Mouse (Mus musculus) hindbrain, embryonic 12.5 days (tissue): ENCODE measurements around the gene Ptprn2. TPM values are rescaled to one million over a fixed set of nuclear protein-coding genes. Genes with fewer than 3 reads are reported as not detected.

Experiments
- ATAC-seq: fragments of 200-750 bp; cut with Nextera tagmentation; 2 replicates; pipeline ENCODE4 v1.8.0; 2017; ENCODE audit warnings: moderate TSS enrichment; ENCODE audit not compliant: low FRiP score
- H3K27ac ChIP-seq: fragments of 300-500 bp; sonication (generic); 2 replicates; pipeline ENCODE4 v1.5.1; 2016; ENCODE audit warnings: mild to moderate bottlenecking
- H3K27me3 ChIP-seq: fragments of 300-500 bp; sonication (generic); 2 replicates; pipeline ENCODE4 v1.6.1; 2016; ENCODE audit warnings: mild to moderate bottlenecking
- H3K36me3 ChIP-seq: fragments of 300-500 bp; sonication (generic); 2 replicates; pipeline ENCODE4 v1.6.1; 2016; ENCODE audit warnings: mild to moderate bottlenecking
- H3K4me1 ChIP-seq: fragments of 300-500 bp; sonication (generic); 2 replicates; pipeline ENCODE4 v1.6.1; 2016
- H3K4me2 ChIP-seq: fragments of 300-500 bp; sonication (generic); replicated peaks from 2 replicates; pipeline ENCODE4 v1.6.1; 2016; ENCODE audit warnings: mild to moderate bottlenecking
- H3K4me3 ChIP-seq: fragments of 300-500 bp; sonication (generic); 2 replicates; pipeline ENCODE4 v1.5.1; 2016; ENCODE audit warnings: mild to moderate bottlenecking
- H3K9ac ChIP-seq: fragments of 300-500 bp; sonication (generic); 2 replicates; pipeline ENCODE4 v1.6.1; 2016; ENCODE audit warnings: mild to moderate bottlenecking, moderate library complexity
- H3K9me3 ChIP-seq: fragments of 300-500 bp; sonication (generic); replicated peaks from 2 replicates; pipeline ENCODE4 v1.6.1; 2016; ENCODE audit warnings: mild to moderate bottlenecking
- WGBS: fragments of 180-500 bp; shearing (Covaris S2); methylation state at CpG from one replicate; pipeline ENCODE4 v1.1.7; 2016; 5-methylcytosine and 5-hydroxymethylcytosine counted together
- polyA plus RNA-seq: library from polyadenylated mRNA; unstranded; fragments of >200 nt; fragmentation: Nextera tagmentation; extraction: Ambion mirVana; gene quantifications from 2 replicates; pipeline ENCODE4 v1.2.1, GENCODE M21; 2016

Gene Ptprn2
- polyA plus RNA-seq, 1 experiment from 2014 or later, result 7.5 TPM

GRCm38 (mm10) chr12:116597670-116598069 is 112.2 kb downstream of the Ptprn2 start:
- Histone ChIP-seq H3K4me1 (peaks cover 21% of the 10 kb centered on the region), H3K36me3 (no peaks in the 10 kb centered on the region), H3K9ac (no peak overlapping the region), H3K4me2 (no peak overlapping the region), H3K9me3 (no peaks in the 10 kb centered on the region), H3K4me3 (no peak overlapping the region), H3K27me3 (no peaks in the 10 kb centered on the region), H3K27ac (no peak overlapping the region)
- WGBS, result 68% methylated on average over 5 of the region's 5 CpGs
- ATAC-seq, result peak; percentile 20; the same call in 1 of the 2 replicates

- no peak overlapping the region for H3K4me2 ChIP-seq
- H3K9ac ChIP-seq, result no peak overlapping the region
- peaks cover 21% of the 10 kb centered on the region for H3K4me1 ChIP-seq
- H3K27me3 ChIP-seq, result no peaks in the 10 kb centered on the region
- H3K9me3 ChIP-seq, result no peaks in the 10 kb centered on the region
- ATAC-seq, result no peak
- no peaks in the 10 kb centered on the region for H3K36me3 ChIP-seq
- no peak overlapping the region for H3K4me3 ChIP-seq
- WGBS, result 61% methylated on average over 8 of the region's 8 CpGs
- H3K27ac ChIP-seq, result no peak overlapping the region
Measured at GRCm38 (mm10) chr12:116598123-116599005, 112.8 kb downstream of the Ptprn2 start.

- Histone ChIP-seq H3K27ac (peak overlapping the region; percentile 67), H3K4me1 (peaks cover 21% of the 10 kb centered on the region), H3K4me2 (0 out of 2 replicates have a peak overlapping the region, but pooled peaks have one; percentile 6), H3K36me3 (no peaks in the 10 kb centered on the region), H3K9me3 (no peaks in the 10 kb centered on the region), H3K27me3 (no peaks in the 10 kb centered on the region), H3K9ac (no peak overlapping the region), H3K4me3 (no peak overlapping the region)
- peak; percentile 76 for ATAC-seq
- 68% methylated on average over 1 of the region's 1 CpGs for WGBS
Measured at GRCm38 (mm10) chr12:116599537-116599936, 114.0 kb downstream of the Ptprn2 start.

- H3K4me1 ChIP-seq, result peaks cover 21% of the 10 kb centered on the region
- WGBS, result 53% methylated on average over 6 of the region's 6 CpGs
- peak; percentile 76 for ATAC-seq
Measured at GRCm38 (mm10) chr12:116600054-116600453, 114.5 kb downstream of the Ptprn2 start.

GRCm38 (mm10) chr12:116601395-116601794 is 115.9 kb downstream of the Ptprn2 start:
- ATAC-seq, result no peak
- H3K4me2 ChIP-seq, result no peak overlapping the region
- H3K9ac ChIP-seq, result no peak overlapping the region
- H3K27ac ChIP-seq, result no peak overlapping the region
- peaks cover 21% of the 10 kb centered on the region for H3K4me1 ChIP-seq
- no peaks in the 10 kb centered on the region for H3K27me3 ChIP-seq
- no peak overlapping the region for H3K4me3 ChIP-seq
- H3K36me3 ChIP-seq, result no peaks in the 10 kb centered on the region
- WGBS, result 95% methylated on average over 3 of the region's 3 CpGs
- no peaks in the 10 kb centered on the region for H3K9me3 ChIP-seq

More at GRCm38 (mm10) chr12:116600054-116600453, 114.5 kb downstream of the Ptprn2 start:
- no peak overlapping the region for H3K4me2 ChIP-seq
- no peaks in the 10 kb centered on the region for H3K36me3 ChIP-seq
- H3K9me3 ChIP-seq, result no peaks in the 10 kb centered on the region
- H3K9ac ChIP-seq, result no peak overlapping the region
- no peak overlapping the region for H3K4me3 ChIP-seq
- peak overlapping the region; percentile 67 for H3K27ac ChIP-seq
- H3K27me3 ChIP-seq, result no peaks in the 10 kb centered on the region

- no peaks in the 10 kb centered on the region for H3K9me3 ChIP-seq
- H3K27me3 ChIP-seq, result no peaks in the 10 kb centered on the region
- ATAC-seq, result no peak
- H3K4me1 ChIP-seq, result peaks cover 21% of the 10 kb centered on the region
- whole genome bisulfite sequencing, result 80% methylated on average over 5 of the region's 5 CpGs
- no peak overlapping the region for H3K27ac ChIP-seq
- H3K36me3 ChIP-seq, result no peaks in the 10 kb centered on the region
- H3K4me2 ChIP-seq, result no peak overlapping the region
- no peak overlapping the region for H3K4me3 ChIP-seq
- H3K9ac ChIP-seq, result no peak overlapping the region
Measured at GRCm38 (mm10) chr12:116601921-116602320, 116.4 kb downstream of the Ptprn2 start.

- no peak overlapping the region for H3K4me3 ChIP-seq
- no peaks in the 10 kb centered on the region for H3K9me3 ChIP-seq
- no peaks in the 10 kb centered on the region for H3K27me3 ChIP-seq
- no peak for ATAC-seq
- H3K9ac ChIP-seq, result no peak overlapping the region
- no peak overlapping the region for H3K4me2 ChIP-seq
- no peak overlapping the region for H3K27ac ChIP-seq
- 83% methylated on average over 6 of the region's 6 CpGs for WGBS
- no peaks in the 10 kb centered on the region for H3K4me1 ChIP-seq
- no peaks in the 10 kb centered on the region for H3K36me3 ChIP-seq
Measured at GRCm38 (mm10) chr12:116608598-116608997, 123.1 kb downstream of the Ptprn2 start.

- Histone ChIP-seq H3K27ac (no peak overlapping the region), H3K9ac (no peak overlapping the region), H3K4me3 (no peak overlapping the region), H3K4me1 (no peaks in the 10 kb centered on the region), H3K27me3 (no peaks in the 10 kb centered on the region), H3K9me3 (no peaks in the 10 kb centered on the region), H3K36me3 (no peaks in the 10 kb centered on the region), H3K4me2 (no peak overlapping the region)
- ATAC-seq, result peak; percentile 50
- 40% methylated on average over 5 of the region's 5 CpGs for WGBS
Measured at GRCm38 (mm10) chr12:116619868-116620267, 134.3 kb downstream of the Ptprn2 start.

- WGBS, result 73% methylated on average over 3 of the region's 3 CpGs
- peak; percentile 43; the same call in 1 of the 2 replicates for ATAC-seq
- no peak overlapping the region for H3K27ac ChIP-seq
Measured at GRCm38 (mm10) chr12:116620299-116620698, 134.8 kb downstream of the Ptprn2 start.

GRCm38 (mm10) chr12:116621325-116622040 is 136.0 kb downstream of the Ptprn2 start:
- Histone ChIP-seq H3K36me3 (no peaks in the 10 kb centered on the region), H3K4me2 (no peak overlapping the region), H3K4me3 (no peak overlapping the region), H3K9me3 (no peaks in the 10 kb centered on the region), H3K9ac (no peak overlapping the region), H3K27ac (no peak overlapping the region), H3K4me1 (no peaks in the 10 kb centered on the region), H3K27me3 (no peaks in the 10 kb centered on the region)
- no peak for ATAC-seq
- WGBS, result 76% methylated on average over 10 of the region's 10 CpGs

More at GRCm38 (mm10) chr12:116620299-116620698, 134.8 kb downstream of the Ptprn2 start:
- Histone ChIP-seq H3K36me3 (no peaks in the 10 kb centered on the region), H3K9me3 (no peaks in the 10 kb centered on the region), H3K4me1 (no peaks in the 10 kb centered on the region), H3K27me3 (no peaks in the 10 kb centered on the region), H3K4me2 (no peak overlapping the region), H3K9ac (no peak overlapping the region), H3K4me3 (no peak overlapping the region)

- 53% methylated on average over 6 of the region's 6 CpGs for WGBS
- no peak overlapping the region for H3K4me2 ChIP-seq
- no peak for ATAC-seq
Measured at GRCm38 (mm10) chr12:116622665-116623387, 137.3 kb downstream of the Ptprn2 start.

More at GRCm38 (mm10) chr12:116622665-116623387, 137.3 kb downstream of the Ptprn2 start:
- no peaks in the 10 kb centered on the region for H3K27me3 ChIP-seq
- no peak overlapping the region for H3K4me3 ChIP-seq
- no peaks in the 10 kb centered on the region for H3K36me3 ChIP-seq
- H3K4me1 ChIP-seq, result no peaks in the 10 kb centered on the region
- no peak overlapping the region for H3K27ac ChIP-seq
- H3K9me3 ChIP-seq, result no peaks in the 10 kb centered on the region
- H3K9ac ChIP-seq, result no peak overlapping the region
